Mouse (Mus musculus): ENCODE measurements at regions not wholly inside any gene's neighbourhood (a gene's known extent, or its start where the extent isn't known, plus 50 kb on each side); places are given as distances from the start of the nearest gene placed in this dataset.

GRCm38 (mm10) chr3:21822675-21823074 is 253.8 kb upstream of the Tbl1xr1 start:
- no peak for DNase-seq

DNA sequence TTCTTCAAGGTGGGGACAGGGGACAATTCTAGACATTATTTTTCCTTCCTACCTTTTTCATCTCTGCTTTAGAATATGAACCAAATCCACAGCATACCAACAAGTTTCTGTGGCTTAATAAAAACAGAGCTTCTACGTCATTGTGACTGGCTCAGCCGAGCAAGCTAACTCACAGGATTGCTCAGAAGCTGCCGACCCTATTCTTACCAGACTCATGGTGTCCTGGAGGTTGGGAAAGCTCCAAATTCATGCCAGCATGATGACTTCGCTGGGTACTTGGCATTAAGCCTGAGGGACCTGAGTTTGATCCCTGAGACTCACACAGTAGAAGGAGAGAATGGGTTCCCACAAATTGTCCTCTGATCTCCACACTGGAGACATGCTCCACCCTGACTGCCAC is 253.1 kb upstream of the Tbl1xr1 start:
- no peak for DNase-seq

DNA sequence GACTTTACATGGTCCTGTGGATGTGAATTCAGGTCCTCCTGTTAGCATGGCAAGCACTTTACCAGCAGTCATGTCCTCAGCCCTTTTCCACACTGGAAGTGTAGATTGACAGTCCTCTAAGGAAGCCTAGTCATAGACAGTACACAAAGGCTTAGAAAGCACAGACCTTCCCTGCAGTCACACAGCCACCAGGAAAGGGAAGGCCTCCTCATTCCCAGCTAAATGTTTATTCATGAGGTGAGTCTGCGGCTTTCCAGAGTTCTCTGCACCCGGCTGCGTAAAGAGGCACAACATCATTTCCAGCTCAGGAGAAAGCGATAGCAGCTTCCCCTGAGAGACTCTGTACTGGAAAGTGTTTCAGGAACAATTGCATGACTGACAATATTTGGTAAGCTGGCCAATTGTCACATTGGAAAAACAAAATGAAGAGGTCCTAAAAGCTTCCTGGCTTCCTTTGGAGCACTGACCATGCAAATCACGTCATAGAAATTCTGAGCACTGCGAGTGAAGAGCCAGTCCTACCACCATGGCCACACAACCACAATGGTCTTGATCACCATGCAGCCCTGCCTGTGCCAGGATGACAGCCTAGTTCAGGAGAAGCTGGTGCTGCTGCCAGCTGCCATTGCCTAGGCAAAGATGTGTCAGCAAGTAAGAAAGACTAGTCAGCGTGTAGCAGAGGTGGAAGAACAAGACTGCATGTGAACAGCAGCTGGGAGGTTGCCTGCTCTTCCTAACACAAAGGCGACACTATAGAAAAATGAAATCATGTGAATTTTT is 252.2 kb upstream of the Tbl1xr1 start:
- no peak for DNase-seq

- no peak for DNase-seq
These were observed 251.4 kb upstream of the Tbl1xr1 start for GRCm38 (mm10) chr3:21824913-21825610.

DNA sequence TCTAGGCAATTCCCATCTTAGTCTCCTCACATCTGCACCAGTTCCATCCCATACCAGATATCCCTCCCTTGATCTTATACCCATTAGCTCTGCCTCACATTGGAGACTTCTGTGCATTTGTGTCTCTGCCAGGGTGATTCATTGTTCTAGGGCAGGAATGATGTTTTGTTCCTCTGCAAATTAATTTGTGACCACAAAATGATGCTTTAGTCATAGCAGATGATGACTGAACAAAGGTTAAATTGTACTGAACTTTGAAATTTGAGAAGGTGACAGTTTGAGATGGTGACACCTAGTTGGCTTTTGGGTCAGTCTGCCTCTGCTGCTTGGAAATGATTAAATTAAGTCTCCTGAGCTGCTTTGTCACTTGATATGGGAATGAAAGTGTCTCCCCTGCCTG is 248.8 kb upstream of the Tbl1xr1 start:
- no peak for DNase-seq

- DNase-seq: no peak
These were observed 243.3 kb upstream of the Tbl1xr1 start for GRCm38 (mm10) chr3:21833111-21833510.

GRCm38 (mm10) chr3:21835526-21835925 is 240.9 kb upstream of the Tbl1xr1 start:
- no peak for DNase-seq

GRCm38 (mm10) chr3:21837297-21837946 is 239.0 kb upstream of the Tbl1xr1 start:
- DNase-seq: peak in 1 of 2 experiments; percentile 20

GRCm38 (mm10) chr3:21840751-21841488 is 235.5 kb upstream of the Tbl1xr1 start:
- DNase-seq: peak in 1 of 2 experiments; percentile 14

GRCm38 (mm10) chr3:21841506-21841905 is 234.9 kb upstream of the Tbl1xr1 start:
- DNase-seq: no peak

DNA sequence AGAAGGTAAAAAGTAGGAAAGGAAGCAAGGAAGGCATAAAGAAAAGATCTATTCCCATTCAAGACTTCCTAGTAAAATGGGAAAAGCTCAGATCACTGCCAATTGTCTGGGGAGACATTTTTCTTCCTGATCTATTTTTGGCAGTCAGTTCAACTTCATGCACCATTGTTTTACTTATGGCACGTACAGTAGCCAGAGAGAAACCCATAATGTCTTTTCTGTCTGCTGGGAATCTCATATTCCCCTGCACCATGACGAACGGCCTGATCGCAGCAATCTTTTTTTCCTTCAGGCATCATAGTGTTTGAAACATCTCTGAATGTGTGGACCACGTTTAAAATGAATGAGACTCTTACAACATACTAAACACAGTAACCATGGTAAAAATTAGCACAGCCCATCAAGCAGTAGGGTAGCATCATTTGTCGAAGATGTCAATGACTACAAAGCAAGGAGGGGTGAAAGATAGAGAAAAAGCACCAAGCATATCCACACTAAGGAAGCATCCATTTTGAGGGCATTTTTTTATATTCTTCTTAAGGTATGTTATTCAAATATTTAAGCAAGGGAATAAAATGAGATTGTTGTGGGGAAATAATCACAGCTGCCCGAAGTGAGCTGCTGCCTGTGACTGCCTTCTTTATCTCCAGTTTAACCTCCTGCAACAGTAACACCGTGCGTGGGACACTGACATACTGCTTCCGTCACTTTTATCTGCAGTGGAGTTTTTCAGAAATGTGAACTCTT is 233.7 kb upstream of the Tbl1xr1 start:
- DNase-seq: no peak

DNA sequence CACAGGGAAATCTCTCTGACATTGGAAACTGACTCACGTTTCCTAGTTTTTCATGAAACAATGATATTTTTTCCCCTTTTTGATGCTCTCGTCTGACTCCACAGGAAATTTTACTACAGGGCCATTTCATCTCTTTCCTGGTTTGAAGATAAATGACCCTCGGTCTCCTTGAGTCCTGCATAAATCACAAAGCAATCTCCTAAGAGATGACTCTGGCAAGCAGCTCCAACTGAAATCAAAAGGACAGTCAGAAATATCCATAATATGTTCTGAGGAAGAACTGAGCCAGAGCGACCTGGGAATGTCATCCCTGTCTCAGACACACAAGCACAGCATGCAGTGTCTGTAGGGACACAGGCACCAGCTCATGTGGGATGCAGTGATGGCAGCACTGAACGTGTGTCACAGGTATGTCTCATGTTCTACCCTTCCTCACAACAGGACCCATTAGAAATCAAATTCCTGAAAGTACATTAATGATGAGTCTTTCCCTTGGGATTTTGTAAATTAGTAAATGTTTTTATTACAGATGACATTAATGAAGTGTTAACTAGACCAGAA is 233.1 kb upstream of the Tbl1xr1 start:
- no peak for DNase-seq

DNA sequence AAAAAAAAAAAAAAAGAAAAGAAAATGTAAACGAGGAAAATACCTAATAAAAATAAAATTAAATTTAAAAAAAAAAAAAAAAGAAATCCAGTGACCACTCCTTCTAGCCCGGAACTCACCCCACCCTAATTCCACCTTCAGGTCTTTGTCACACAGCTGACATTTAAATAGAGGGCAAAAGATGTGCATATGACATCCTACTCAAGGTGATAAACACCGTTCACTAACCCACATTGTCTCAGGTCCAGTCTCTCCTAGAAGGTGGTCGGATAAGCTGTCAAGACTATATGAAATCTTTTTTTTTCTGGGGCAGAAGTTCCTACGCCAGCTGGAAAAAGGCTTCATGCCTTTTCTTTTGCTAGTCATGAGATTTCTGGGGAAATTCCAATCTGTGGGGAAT is 226.6 kb upstream of the Tbl1xr1 start:
- DNase-seq: no peak

DNA sequence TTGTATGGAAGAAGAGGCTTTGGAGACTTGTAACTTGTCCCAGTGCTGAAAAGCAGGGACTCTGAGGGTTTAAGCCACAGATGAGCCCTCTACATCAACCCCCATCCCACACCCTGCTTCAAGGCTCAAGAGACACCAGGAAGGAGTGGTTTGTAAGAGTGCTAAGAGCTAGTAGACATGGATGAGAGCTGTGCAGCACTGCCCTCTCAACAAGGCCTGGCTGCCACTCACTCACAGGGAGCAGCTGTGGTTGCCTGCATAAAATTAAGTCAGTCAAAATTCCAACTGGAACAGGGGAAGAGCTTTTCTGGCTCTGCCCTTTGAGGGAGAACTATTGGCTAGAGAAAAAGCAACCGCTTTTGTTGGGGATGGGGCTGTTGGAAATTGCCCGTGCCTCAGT is 225.5 kb upstream of the Tbl1xr1 start:
- DNase-seq: no peak

GRCm38 (mm10) chr3:21854340-21854739 is 222.1 kb upstream of the Tbl1xr1 start:
- no peak for DNase-seq

DNA sequence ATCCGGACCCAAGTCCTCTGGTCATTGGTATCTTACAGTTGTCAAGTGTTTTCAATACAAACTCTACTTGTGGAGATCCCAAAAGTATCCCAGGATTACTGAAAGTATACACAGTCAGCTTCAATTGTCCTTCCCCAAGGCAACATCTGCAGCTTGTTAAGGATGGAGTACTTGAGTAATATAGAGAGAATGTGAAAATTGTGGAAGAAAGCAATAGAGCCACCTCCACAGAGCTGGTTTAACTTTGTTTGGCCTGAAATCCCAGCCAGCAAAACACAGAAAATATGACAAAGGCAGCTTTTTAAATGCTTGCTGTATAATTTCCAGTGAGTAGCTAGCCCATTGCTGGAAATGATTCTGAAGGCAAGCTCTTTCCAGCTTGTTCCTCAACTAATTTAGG is 217.0 kb upstream of the Tbl1xr1 start:
- DNase-seq: no peak

DNA sequence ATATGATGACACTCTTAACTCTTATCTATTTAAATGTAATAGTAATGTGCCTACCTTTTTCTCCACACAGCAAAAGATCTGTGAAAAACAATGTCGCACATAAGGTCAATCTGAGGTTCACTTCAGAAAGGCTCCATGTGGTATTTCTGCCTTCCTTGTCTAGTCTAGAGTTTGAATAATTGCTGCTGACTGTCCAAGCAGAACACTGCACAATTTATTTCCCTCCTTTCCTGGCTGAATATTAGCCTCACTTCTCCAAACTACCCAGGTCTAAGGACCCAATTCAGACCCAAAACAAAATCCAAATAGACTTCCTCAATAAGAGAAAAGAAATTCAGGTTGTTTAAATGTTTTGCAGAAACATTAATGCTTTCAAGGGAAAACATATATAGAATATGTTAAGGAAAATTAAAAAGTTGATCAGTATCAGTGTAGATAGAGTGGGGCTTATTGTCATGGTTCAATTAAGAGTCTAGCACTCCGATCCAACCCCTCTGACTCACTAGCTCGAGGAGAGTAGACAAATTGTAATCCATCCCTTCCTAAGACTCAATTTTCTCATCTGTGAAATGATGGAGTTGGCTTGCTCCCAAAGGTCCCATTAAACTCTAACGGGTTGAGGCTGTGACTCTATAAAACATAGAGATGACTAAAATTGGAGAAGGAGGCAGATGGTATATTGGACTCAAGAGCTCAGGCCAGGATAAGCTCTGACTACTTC is 215.4 kb upstream of the Tbl1xr1 start:
- DNase-seq: no peak

DNA sequence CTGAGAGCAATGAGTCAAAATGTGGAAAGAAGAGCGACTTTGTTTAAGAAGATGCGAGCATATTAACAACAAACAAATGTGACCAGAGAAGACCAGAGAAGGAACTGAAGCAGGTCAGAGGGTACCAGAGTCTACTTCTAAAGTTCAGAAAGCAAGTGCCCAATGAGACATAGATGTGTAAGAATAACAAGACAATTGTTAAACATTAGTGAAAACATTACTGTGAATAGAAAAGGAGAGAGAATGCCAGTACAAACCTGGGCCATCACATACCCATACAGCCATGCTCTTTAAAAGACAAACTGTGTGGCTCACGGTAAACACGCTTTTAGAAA is 214.8 kb upstream of the Tbl1xr1 start:
- no peak for DNase-seq

- no peak for DNase-seq
These were observed 212.1 kb upstream of the Tbl1xr1 start for GRCm38 (mm10) chr3:21864391-21864790.

- DNase-seq: no peak
These were observed 210.6 kb upstream of the Tbl1xr1 start for GRCm38 (mm10) chr3:21865856-21866255.

DNA sequence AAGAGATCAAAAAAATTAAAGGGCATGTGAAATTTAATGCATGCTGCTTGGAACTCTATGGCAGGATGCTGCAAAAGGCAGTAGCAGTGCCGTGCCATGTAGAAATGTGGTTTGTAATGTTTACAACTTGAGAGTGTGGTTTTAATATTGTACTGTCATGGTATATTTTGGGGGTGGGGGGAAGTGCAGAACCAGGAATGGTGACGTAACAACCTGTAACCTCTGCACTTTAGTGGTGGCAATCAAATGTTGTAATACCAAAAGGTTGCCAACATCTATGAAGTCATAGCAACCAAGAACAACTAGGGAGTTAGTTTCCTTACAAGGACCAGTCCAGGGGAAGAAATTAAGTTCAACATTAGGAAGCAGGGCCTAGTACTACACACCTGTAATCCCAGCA is 198.1 kb upstream of the Tbl1xr1 start:
- DNase-seq: no peak

Data from heart, adult 18-20 months (tissue).